Mouse (Mus musculus): ENCODE data around the gene Sestd1. TPM values are rescaled to one million over a fixed set of nuclear protein-coding genes. Genes with fewer than 3 reads are reported as not detected.

Sestd1 gene
- polyA plus RNA-seq, 1 experiment, result not detected

GRCm38 (mm10) chr2:77275851-77276250 lies 4.5 kb downstream of the Sestd1 start:
- Histone ChIP-seq H3K9me3 (ENCODE audit: control insufficient read depth, low read length) (no peaks in the 10 kb centered on the region), H3K36me3 (ENCODE audit: control insufficient read depth) (no peaks in the 10 kb centered on the region), H3K4me1 (ENCODE audit: control insufficient read depth) (peaks cover 4% of the 10 kb centered on the region; the same call in 1 of the 2 replicates), H3K4me3 (replicated peaks) (no peak overlapping the region), H3K27me3 (ENCODE audit: control insufficient read depth) (peaks cover 24% of the 10 kb centered on the region)
- no peak for TF ChIP-seq TAL1 (IDR thresholded peaks at IDR 0.05; ENCODE audit: low read length)
- TF ChIP-seq GATA1 (IDR thresholded peaks at IDR 0.05; ENCODE audit: low read length), result no peak

- Histone ChIP-seq H3K4me1 (ENCODE audit: control insufficient read depth) (peaks cover 2% of the 10 kb centered on the region; the same call in 1 of the 2 replicates), H3K4me3 (replicated peaks) (no peak overlapping the region), H3K27me3 (ENCODE audit: control insufficient read depth) (peaks cover 16% of the 10 kb centered on the region), H3K9me3 (ENCODE audit: control insufficient read depth, low read length) (no peaks in the 10 kb centered on the region), H3K36me3 (ENCODE audit: control insufficient read depth) (no peaks in the 10 kb centered on the region)
- no peak for TF ChIP-seq GATA1 (IDR thresholded peaks at IDR 0.05; ENCODE audit: low read length)
- no peak for TF ChIP-seq TAL1 (IDR thresholded peaks at IDR 0.05; ENCODE audit: low read length)
These were observed 5.3 kb downstream of the Sestd1 start for GRCm38 (mm10) chr2:77274976-77275641.

GRCm38 (mm10) chr2:77272953-77273352 lies 7.4 kb downstream of the Sestd1 start:
- Histone ChIP-seq H3K4me3 (replicated peaks) (no peak overlapping the region), H3K9me3 (ENCODE audit: control insufficient read depth, low read length) (no peaks in the 10 kb centered on the region), H3K27me3 (ENCODE audit: control insufficient read depth) (no peaks in the 10 kb centered on the region), H3K36me3 (ENCODE audit: control insufficient read depth) (no peaks in the 10 kb centered on the region), H3K4me1 (ENCODE audit: control insufficient read depth) (no peaks in the 10 kb centered on the region)
- no peak for TF ChIP-seq GATA1 (IDR thresholded peaks at IDR 0.05; ENCODE audit: low read length)
- no peak for TF ChIP-seq TAL1 (IDR thresholded peaks at IDR 0.05; ENCODE audit: low read length)

- no peak overlapping the region for H3K4me3 ChIP-seq (replicated peaks)
- no peaks in the 10 kb centered on the region for H3K4me1 ChIP-seq (ENCODE audit: control insufficient read depth)
- H3K9me3 ChIP-seq (ENCODE audit: control insufficient read depth, low read length), result no peaks in the 10 kb centered on the region
- no peaks in the 10 kb centered on the region for H3K36me3 ChIP-seq (ENCODE audit: control insufficient read depth)
- no peak for TF ChIP-seq GATA1 (IDR thresholded peaks at IDR 0.05; ENCODE audit: low read length)
- H3K27me3 ChIP-seq (ENCODE audit: control insufficient read depth), result no peaks in the 10 kb centered on the region
These were observed 9.6 kb downstream of the Sestd1 start for GRCm38 (mm10) chr2:77270781-77271180.

- Histone ChIP-seq H3K9me3 (ENCODE audit: control insufficient read depth, low read length) (no peaks in the 10 kb centered on the region), H3K36me3 (ENCODE audit: control insufficient read depth) (no peaks in the 10 kb centered on the region), H3K4me3 (replicated peaks) (no peak overlapping the region), H3K4me1 (ENCODE audit: control insufficient read depth) (no peaks in the 10 kb centered on the region), H3K27me3 (ENCODE audit: control insufficient read depth) (no peaks in the 10 kb centered on the region)
- TF ChIP-seq TAL1 (IDR thresholded peaks at IDR 0.05; ENCODE audit: low read length) (no peak), GATA1 (IDR thresholded peaks at IDR 0.05; ENCODE audit: low read length) (no peak)
These were observed 10.3 kb downstream of the Sestd1 start for GRCm38 (mm10) chr2:77270136-77270535.

GRCm38 (mm10) chr2:77268612-77269239 lies 11.7 kb downstream of the Sestd1 start:
- Histone ChIP-seq H3K36me3 (ENCODE audit: control insufficient read depth) (no peaks in the 10 kb centered on the region), H3K4me3 (replicated peaks) (no peak overlapping the region), H3K9me3 (ENCODE audit: control insufficient read depth, low read length) (no peaks in the 10 kb centered on the region), H3K27me3 (ENCODE audit: control insufficient read depth) (no peaks in the 10 kb centered on the region), H3K4me1 (ENCODE audit: control insufficient read depth) (no peaks in the 10 kb centered on the region)
- TF ChIP-seq GATA1 (IDR thresholded peaks at IDR 0.05; ENCODE audit: low read length) (no peak), TAL1 (IDR thresholded peaks at IDR 0.05; ENCODE audit: low read length) (no peak)

- Histone ChIP-seq H3K4me3 (replicated peaks) (no peak overlapping the region), H3K4me1 (ENCODE audit: control insufficient read depth) (no peaks in the 10 kb centered on the region), H3K9me3 (ENCODE audit: control insufficient read depth, low read length) (no peaks in the 10 kb centered on the region), H3K27me3 (ENCODE audit: control insufficient read depth) (no peaks in the 10 kb centered on the region), H3K36me3 (ENCODE audit: control insufficient read depth) (no peaks in the 10 kb centered on the region)
- no peak for TF ChIP-seq GATA1 (IDR thresholded peaks at IDR 0.05; ENCODE audit: low read length)
- TF ChIP-seq TAL1 (IDR thresholded peaks at IDR 0.05; ENCODE audit: low read length), result no peak
These were observed 13.5 kb downstream of the Sestd1 start for GRCm38 (mm10) chr2:77266931-77267330.

GRCm38 (mm10) chr2:77266011-77266410 lies 14.4 kb downstream of the Sestd1 start:
- H3K36me3 ChIP-seq (ENCODE audit: control insufficient read depth), result no peaks in the 10 kb centered on the region
- H3K27me3 ChIP-seq (ENCODE audit: control insufficient read depth), result no peaks in the 10 kb centered on the region
- no peaks in the 10 kb centered on the region for H3K4me1 ChIP-seq (ENCODE audit: control insufficient read depth)
- TF ChIP-seq GATA1 (IDR thresholded peaks at IDR 0.05; ENCODE audit: low read length) (no peak), TAL1 (IDR thresholded peaks at IDR 0.05; ENCODE audit: low read length) (no peak)
- no peak overlapping the region for H3K4me3 ChIP-seq (replicated peaks)
- no peaks in the 10 kb centered on the region for H3K9me3 ChIP-seq (ENCODE audit: control insufficient read depth, low read length)

GRCm38 (mm10) chr2:77265301-77265700 lies 15.1 kb downstream of the Sestd1 start:
- H3K4me3 ChIP-seq (replicated peaks), result no peak overlapping the region
- TF ChIP-seq TAL1 (IDR thresholded peaks at IDR 0.05; ENCODE audit: low read length) (no peak), GATA1 (IDR thresholded peaks at IDR 0.05; ENCODE audit: low read length) (no peak)
- no peaks in the 10 kb centered on the region for H3K9me3 ChIP-seq (ENCODE audit: control insufficient read depth, low read length)
- no peaks in the 10 kb centered on the region for H3K36me3 ChIP-seq (ENCODE audit: control insufficient read depth)
- no peaks in the 10 kb centered on the region for H3K27me3 ChIP-seq (ENCODE audit: control insufficient read depth)
- H3K4me1 ChIP-seq (ENCODE audit: control insufficient read depth), result no peaks in the 10 kb centered on the region
